Mouse (Mus musculus) erythroblast, embryonic 14.5 days (primary cell): Measurements from ENCODE around the gene Zswim8. TPM values are rescaled to one million over a fixed set of nuclear protein-coding genes. Genes with fewer than 3 reads are reported as not detected.

Source experiments
- H3K27me3 ChIP-seq: 2 replicates; pipeline ENCODE4 v1.6.1; 2012; ENCODE audit warnings: inconsistent platforms; ENCODE audit not compliant: control insufficient read depth
- H3K36me3 ChIP-seq: 2 replicates; pipeline ENCODE4 v1.6.1; 2012; ENCODE audit warnings: mild to moderate bottlenecking, inconsistent platforms; ENCODE audit not compliant: control insufficient read depth
- H3K4me1 ChIP-seq: 2 replicates; pipeline ENCODE4 v1.6.1; 2012; ENCODE audit warnings: inconsistent platforms; ENCODE audit not compliant: control insufficient read depth
- H3K4me3 ChIP-seq: replicated peaks from 2 replicates; pipeline ENCODE3; 2012; ENCODE audit warnings: moderate library complexity, mild to moderate bottlenecking, inconsistent platforms
- H3K9me3 ChIP-seq: 2 replicates; pipeline ENCODE4 v1.6.1; 2012; ENCODE audit warnings: low read length, inconsistent platforms, mixed read lengths; ENCODE audit not compliant: control insufficient read depth
- GATA1 ChIP-seq: IDR thresholded peaks from 2 replicates; pipeline ENCODE4 v1.6.1; 2012; ENCODE audit warnings: low read length, inconsistent platforms, mixed read lengths
- TAL1 ChIP-seq: IDR thresholded peaks from 3 replicates; pipeline ENCODE4 v1.6.1; 2012; ENCODE audit warnings: low read length, inconsistent platforms, mixed read lengths
- polyA plus RNA-seq: library from polyadenylated mRNA; stranded (reverse); fragments of >175 nt; gene quantifications from 2 replicates; pipeline ENCODE4 v1.2.3, GENCODE M21; 2012

Gene Zswim8
- polyA plus RNA-seq, 1 experiment = 6.1 TPM

DNA sequence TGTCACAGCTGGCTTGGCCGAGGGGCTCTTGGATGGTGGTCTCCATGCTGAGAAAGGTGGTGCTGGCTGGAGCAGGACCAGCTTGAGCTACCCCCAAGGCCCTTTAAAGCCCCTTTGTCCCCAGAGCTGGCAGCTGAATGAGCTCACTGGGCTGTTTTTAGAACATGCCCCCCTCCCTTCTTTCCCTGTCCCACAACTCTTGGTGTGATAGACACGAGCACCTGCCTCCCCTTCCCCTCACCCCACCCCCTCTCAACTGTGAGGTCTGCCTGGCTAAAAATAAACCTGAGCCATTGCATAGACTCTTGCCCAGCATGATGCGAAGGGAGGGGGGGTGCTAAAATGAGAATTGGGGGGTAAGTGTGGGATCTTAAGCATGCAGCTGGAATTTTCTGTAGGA is 42.9 kb upstream of the Zswim8 start:
- Histone ChIP-seq H3K27me3 (peaks cover 80% of the 10 kb centered on the region), H3K4me3 (no peak overlapping the region), H3K9me3 (no peaks in the 10 kb centered on the region), H3K4me1 (peaks cover 19% of the 10 kb centered on the region), H3K36me3 (no peaks in the 10 kb centered on the region)
- TF ChIP-seq TAL1 (no peak), GATA1 (no peak)

- no peak overlapping the region for H3K4me3 ChIP-seq
- peaks cover 75% of the 10 kb centered on the region for H3K27me3 ChIP-seq
- H3K9me3 ChIP-seq = no peaks in the 10 kb centered on the region
- TF ChIP-seq GATA1 (no peak), TAL1 (no peak)
- peaks cover 6% of the 10 kb centered on the region for H3K4me1 ChIP-seq
- H3K36me3 ChIP-seq = no peaks in the 10 kb centered on the region
These were observed 39.9 kb upstream of the Zswim8 start for GRCm38 (mm10) chr14:20667469-20667868.

DNA sequence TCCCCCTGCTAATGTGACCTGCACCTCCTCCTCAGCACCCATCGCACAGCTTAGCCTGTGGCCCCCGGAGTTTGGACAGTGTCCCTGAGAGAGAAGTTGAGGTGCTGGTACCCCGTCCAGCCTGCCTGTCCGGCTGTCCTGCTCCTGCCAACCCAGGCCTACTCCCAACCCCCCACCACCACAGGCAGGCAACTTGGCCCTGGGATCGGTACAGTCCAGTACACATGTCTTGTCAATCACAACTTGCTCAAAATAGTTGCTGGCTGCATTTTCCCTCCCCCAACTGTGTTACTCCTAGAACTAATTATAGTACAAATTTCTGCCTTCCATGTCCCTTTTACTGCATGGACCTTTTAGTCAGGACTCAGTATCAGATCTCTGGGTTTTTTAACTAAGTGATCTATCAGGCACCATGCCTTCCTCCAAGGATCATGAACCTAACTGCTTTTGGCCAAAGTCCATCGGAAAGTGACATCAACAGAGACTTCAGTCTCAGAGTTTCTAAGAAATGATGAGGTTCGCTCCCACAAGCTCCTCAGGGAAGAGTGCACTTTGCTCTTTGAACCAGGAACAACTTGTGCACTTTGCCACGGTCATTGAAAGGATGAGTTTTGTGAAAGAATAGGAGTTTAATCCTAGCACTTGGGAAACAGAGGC is 39.1 kb upstream of the Zswim8 start, which contains the start of gene Synpo2l:
TSS of gene Synpo2l (minus strand) at position 201 of the 657 bp plus-strand sequence.
- Histone ChIP-seq H3K4me3 (no peak within 1 kb of the TSS), H3K27me3 (peaks cover 67% of the 10 kb centered on the region), H3K36me3 (no peaks in the 10 kb centered on the region), H3K9me3 (peaks cover 2% of the 10 kb centered on the region), H3K4me1 (peaks cover 10% of the 10 kb centered on the region)
- TF ChIP-seq GATA1 (no peak), TAL1 (no peak)

GRCm38 (mm10) chr14:20672990-20673389 is 34.4 kb upstream of the Zswim8 start:
- Histone ChIP-seq H3K9me3 (peaks cover 2% of the 10 kb centered on the region), H3K36me3 (peaks cover 26% of the 10 kb centered on the region), H3K4me1 (peaks cover 32% of the 10 kb centered on the region), H3K27me3 (peaks cover 28% of the 10 kb centered on the region), H3K4me3 (peak overlapping the region; percentile 74)
- TF ChIP-seq GATA1 (no peak), TAL1 (no peak)

DNA sequence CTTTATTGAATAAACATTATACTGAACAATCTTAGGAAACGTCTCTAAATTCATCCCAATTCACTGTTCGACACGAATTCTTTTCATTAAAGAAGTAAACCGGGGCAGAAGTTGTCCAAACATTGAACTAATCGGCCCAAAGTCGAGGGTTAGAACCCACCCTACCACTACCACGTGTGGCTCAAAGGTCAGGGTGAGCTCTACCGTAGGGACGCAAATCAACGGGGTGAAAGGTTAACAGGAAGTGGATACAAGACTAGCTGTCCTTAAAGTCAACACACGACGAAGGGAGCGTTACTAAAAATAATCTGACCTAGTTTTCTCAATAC is 33.7 kb upstream of the Zswim8 start:
- Histone ChIP-seq H3K27me3 (peaks cover 21% of the 10 kb centered on the region), H3K4me3 (peak overlapping the region; percentile 74), H3K36me3 (peaks cover 33% of the 10 kb centered on the region), H3K4me1 (peaks cover 32% of the 10 kb centered on the region), H3K9me3 (peaks cover 2% of the 10 kb centered on the region)
- TF ChIP-seq GATA1 = no peak
- no peak for TF ChIP-seq TAL1

DNA sequence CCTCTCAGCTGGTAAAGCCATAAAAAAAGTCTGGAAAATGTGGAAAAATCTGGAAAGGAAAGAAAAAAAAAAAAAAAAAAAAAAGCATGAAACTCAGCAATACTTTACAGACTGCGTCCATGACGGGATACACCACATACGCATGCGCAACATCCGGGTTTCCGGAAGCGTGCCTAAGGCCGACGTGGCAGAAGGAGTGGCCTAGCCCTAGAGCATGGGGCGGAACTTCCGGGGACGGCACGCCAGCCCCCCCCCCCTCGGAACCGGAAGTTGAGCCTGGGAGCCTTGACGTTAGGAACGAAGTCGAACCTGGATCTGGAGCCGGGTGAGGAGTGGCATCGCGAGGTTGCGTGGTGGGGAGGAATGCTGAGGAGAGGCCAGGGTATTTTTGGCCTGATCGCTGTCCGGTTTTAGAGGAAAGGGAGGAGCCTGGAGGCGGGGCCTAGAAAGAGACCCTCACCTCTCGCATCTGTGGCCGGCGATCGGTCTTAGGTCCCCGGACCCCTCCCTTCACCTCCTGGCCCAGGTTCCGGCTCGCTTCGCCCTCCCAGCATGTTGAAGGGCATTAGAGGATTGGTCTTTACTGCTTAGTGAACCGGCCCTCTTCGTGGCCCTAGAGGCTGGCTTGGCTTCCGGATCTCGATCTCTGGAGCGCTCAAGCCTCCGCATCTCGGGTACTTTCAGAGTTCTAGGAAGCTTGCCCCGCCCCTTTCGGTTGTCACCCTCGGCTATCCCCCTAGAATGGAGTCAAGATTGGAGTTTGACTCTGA is 33.1 kb upstream of the Zswim8 start, which contains the start of gene Sec24c:
TSS of gene Sec24c (plus strand) at position 245 of the 770 bp plus-strand sequence.
- H3K4me3 ChIP-seq = peak within 1 kb of the TSS; percentile 74
- peaks cover 32% of the 10 kb centered on the region for H3K4me1 ChIP-seq
- peaks cover 2% of the 10 kb centered on the region for H3K9me3 ChIP-seq
- no peak for TF ChIP-seq TAL1
- TF ChIP-seq GATA1 = no peak
- H3K36me3 ChIP-seq = peaks cover 39% of the 10 kb centered on the region
- H3K27me3 ChIP-seq = peaks cover 15% of the 10 kb centered on the region

- peaks cover 76% of the 10 kb centered on the region for H3K36me3 ChIP-seq
- TF ChIP-seq GATA1 = no peak
- TF ChIP-seq TAL1 = no peak
- H3K9me3 ChIP-seq = peaks cover 2% of the 10 kb centered on the region
- H3K27me3 ChIP-seq = no peaks in the 10 kb centered on the region
- no peak overlapping the region for H3K4me3 ChIP-seq
- peaks cover 34% of the 10 kb centered on the region for H3K4me1 ChIP-seq
These were observed 29.4 kb upstream of the Zswim8 start for GRCm38 (mm10) chr14:20677906-20678305.

DNA sequence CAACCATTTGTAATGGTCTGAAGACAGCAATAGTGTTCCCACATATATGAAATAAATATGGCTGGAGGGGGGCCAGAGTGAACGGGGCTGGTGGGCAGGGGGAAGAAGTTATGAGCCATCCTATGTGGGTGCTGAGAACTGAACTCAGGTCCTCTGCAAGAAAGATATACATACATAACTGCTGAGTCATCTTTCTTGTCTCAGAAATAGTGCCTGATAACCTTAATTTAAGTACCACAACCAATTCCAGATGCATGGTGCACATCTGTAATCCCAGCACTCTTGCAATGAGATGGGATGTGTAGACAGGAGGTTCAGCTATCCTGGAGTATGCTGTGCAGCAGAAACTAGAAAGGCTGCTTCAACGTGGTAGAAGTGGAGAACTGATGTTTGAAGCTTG is 25.6 kb upstream of the Zswim8 start:
- Histone ChIP-seq H3K4me1 (peaks cover 8% of the 10 kb centered on the region), H3K9me3 (no peaks in the 10 kb centered on the region), H3K36me3 (peaks cover 100% of the 10 kb centered on the region), H3K4me3 (no peak overlapping the region), H3K27me3 (no peaks in the 10 kb centered on the region)
- TF ChIP-seq TAL1 (no peak), GATA1 (no peak)

GRCm38 (mm10) chr14:20682498-20682897 is 24.9 kb upstream of the Zswim8 start:
- H3K36me3 ChIP-seq = peaks cover 100% of the 10 kb centered on the region

More at GRCm38 (mm10) chr14:20682498-20682897, 24.9 kb upstream of the Zswim8 start:
- TF ChIP-seq GATA1 (no peak), TAL1 (no peak)
- Histone ChIP-seq H3K4me3 (no peak overlapping the region), H3K4me1 (peaks cover 8% of the 10 kb centered on the region), H3K27me3 (no peaks in the 10 kb centered on the region), H3K9me3 (no peaks in the 10 kb centered on the region)
